Mouse (Mus musculus) cerebellum, adult 9-10 months (tissue): ENCODE measurements around the gene Gm10160.

Experiments used
- DNase-seq: peaks from one replicate; pipeline ENCODE4 v3.0.0; 2022

Gm10160 gene

DNA sequence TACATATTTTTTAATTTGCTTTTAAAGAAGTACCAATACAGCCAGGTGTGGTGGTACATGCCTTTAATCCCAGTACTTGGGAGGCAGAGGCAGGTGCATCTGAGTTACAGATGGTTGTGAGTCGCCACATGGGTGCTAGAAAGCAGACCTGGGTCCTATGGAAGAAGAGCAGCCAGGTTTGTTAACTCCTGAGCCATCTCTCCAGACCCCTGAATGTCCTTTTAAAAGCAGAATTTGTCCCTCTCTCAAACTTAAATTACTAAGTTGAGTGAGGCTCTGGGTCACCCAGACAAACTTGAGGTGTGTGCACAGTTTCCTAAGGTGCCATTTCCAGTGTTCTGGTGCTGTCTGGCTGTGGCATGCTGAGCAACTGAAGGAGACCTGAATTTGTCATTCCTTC is at the start of gene Gm10160:
Gm10160 (minus strand) TSS at position 101 of the 400 bp plus-strand sequence.
- no peak for DNase-seq

DNA sequence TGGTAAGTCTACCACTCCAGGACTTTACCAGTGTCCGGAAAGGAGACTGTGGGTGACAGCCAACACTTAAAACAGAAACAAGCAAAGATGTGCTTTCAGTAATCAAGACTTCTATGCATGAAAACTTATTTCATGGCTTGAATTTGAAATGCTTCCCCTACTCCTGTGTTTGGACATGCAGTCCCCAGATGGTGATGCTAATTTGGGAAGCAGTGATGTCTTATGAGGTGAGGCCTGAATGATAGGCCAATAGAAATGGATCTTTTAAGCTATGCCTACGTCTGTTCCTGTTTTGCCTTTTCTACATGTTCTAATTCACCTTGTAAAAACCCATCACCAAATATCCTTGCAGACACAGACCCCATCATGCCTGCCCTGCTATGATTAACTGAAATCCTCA is 49.3 kb upstream of the Gm10160 start:
- no peak for DNase-seq

DNA sequence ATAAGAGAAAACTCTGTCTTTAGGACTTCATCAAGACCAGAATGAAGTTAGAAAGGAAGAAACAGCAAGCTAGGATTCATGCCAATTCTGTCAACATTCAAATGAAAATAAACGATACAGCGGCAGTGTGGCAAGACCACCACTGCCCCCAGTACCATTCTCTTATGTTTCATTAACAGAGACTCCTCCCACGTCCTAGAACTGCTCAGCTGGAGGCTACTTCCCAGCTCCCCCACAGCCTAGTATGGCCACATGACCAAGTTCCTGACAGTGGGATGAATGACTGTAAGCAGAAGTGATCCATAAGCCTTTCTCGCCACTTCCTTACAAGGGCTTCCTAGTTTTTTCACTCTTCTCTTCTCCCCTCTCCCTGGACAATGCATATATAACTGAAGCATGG is 48.5 kb upstream of the Gm10160 start:
- no peak for DNase-seq

DNA sequence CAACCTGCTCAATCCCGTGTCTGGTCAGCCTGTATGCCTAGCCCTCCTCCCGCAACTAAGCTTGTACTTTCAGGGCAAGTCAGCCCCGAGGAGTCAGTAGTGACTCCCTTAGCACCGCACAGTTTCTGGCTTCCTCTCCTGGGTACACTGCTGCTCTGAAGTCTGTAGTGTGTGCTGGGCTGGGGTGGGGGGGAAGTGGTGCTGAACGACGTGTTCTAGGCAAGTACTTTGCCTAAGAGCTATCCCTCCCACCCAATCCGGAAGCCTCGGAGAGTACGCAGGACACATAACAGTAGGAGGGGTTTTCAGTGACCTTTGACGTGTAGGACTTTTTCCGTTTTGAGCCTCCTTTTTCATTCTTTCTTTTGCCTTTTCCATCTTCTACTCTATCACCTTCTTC is 43.8 kb upstream of the Gm10160 start:
- DNase-seq: no peak

DNA sequence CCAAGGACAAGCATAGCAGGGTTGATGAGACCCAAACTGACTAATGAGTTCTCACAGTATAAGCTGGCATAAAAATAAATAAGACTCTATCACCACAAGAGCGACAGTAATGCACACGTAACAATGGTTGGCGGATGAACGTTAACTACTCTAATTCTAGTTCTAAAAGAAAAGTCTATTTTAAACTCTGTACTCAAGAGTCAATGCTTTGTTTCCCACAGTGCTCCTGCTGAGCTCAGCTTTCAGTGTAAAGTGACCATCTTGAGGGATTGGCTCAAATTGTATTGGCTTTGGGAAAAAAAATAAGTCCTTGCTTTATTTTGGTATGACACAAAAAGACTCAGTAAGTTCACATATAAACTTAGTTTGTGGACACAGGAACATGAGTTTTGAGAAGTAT is 29.5 kb upstream of the Gm10160 start:
- DNase-seq: no peak

DNA sequence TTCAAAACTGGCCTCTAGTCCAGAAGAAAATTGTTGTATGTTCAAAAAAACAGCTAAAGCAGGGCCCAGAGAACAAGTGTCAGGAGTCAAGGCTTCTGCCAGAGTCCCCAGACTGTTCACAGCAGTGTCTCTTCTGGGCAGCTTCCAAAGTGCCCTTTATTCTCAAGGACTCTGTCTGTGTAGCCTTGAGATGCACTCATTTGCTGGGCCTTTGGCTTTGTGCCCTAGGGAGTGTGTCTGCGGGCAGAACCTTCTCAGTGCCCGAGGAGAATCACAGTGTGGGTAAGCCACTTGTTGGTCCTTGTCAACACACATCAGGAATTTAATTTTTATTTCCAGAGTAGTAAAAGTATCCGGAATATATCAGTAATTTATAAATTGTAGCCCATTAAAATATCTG is 26.0 kb upstream of the Gm10160 start:
- peak; percentile 18 for DNase-seq

- no peak for DNase-seq
These were observed 25.2 kb upstream of the Gm10160 start for GRCm38 (mm10) chr7:81880797-81881196.

GRCm38 (mm10) chr7:81880286-81880685 is 24.7 kb upstream of the Gm10160 start:
- peak; percentile 19 for DNase-seq

- no peak for DNase-seq
These were observed 19.8 kb upstream of the Gm10160 start for GRCm38 (mm10) chr7:81875372-81875771.

- no peak for DNase-seq
These were observed 19.0 kb upstream of the Gm10160 start for GRCm38 (mm10) chr7:81874636-81875035.

- DNase-seq: no peak
These were observed 18.2 kb upstream of the Gm10160 start for GRCm38 (mm10) chr7:81873807-81874206.

DNA sequence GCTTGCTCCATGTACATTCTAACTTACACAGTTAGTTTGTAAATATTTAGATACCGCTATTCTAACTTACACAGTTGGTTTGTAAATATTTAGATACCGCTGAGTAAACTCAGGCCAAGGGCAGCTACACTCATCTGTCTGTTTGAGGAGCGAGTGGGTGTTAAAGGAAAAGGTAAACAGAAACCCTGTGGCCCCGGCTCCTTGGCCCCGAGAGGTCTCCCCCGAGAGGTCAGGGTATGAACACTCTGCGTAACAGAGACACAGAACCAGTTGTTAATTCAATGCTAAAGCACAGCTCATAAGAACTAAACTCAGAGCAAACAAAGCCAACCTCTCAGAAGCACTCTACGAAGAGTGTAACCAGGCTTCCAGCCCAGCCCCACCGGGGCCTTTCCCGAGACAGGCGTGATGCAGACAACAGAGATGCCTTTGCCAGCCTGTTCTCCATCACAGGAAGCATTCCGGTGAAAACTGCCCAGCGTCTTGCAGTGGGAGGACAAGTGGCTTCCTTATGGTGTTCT is 17.0 kb upstream of the Gm10160 start:
- DNase-seq: no peak

DNA sequence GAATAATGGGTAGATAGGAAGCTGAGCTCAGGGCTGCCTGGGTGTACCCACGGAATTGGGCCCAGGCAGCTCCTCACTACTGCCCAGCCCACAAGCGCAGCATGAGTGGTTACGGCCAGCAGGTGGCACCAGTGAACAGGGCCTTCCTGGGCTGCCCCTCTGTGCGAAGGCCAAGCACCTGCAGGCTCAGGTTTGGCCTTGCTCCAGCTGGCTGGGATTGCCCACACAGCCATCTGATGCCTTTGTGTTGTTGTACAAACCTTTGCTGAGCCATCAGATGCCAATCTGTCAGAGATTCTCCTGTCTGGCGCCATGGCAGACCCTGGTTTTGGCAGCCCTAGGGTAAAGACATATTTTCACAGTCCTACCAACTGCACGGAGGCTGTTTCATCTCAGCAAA is 12.6 kb upstream of the Gm10160 start:
- DNase-seq: peak; percentile 98

DNA sequence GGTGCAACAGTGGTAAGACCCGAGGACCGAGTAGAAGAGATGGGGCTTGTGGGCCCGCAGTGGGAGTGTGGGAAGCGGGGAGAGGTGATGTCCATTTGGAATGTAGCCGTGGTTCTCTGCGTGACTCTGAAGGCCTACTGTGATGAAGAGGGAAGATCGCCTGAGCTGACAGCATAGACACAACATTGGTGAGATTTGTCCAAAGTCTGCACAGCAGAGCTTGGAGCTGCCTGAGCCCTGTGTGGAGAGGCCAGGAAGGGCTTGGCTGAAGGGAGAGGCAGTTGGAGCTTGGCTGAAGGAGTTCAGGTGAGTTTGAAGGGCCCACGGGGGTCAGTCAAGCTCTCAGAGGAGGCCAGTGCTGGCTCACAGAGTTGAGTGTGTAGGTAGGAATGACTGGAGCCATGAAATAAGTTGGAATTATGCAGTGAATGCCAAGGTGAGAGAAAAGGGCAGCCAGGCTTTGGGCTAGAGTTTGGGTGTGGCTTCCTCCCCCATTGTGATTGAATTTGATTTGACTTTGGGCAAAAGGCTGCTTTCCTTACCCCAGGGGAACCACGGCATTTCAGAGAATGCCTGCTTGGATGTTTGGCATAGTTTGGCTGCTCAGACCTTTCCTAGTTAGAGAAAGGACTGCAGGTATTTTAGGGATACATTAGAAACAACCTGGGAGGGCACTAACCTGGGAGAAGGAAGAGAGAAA is 11.8 kb upstream of the Gm10160 start:
- DNase-seq: peak; percentile 16

GRCm38 (mm10) chr7:81865937-81866336 is 10.3 kb upstream of the Gm10160 start:
- no peak for DNase-seq

DNA sequence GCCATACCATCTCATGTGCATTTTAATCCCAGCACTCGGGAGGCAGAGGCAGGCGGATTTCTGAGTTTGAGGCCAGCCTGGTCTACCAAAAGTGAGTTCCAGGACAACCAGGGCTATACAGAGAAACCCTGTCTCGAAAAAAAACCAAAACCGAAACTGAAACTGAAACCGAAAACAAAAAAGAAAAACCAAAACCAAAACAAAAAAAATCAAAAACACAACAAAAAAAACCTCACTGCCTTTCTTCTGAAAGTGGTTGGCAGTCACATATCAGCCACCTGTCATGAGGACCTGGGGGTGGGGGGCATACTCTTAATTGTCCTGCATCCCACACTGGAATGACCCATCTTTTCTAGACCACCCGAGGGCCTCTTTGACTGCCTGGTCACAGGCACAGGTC is 9.0 kb upstream of the Gm10160 start:
- DNase-seq: no peak

- DNase-seq: no peak
These were observed 7.3 kb upstream of the Gm10160 start for GRCm38 (mm10) chr7:81862587-81863583.

DNA sequence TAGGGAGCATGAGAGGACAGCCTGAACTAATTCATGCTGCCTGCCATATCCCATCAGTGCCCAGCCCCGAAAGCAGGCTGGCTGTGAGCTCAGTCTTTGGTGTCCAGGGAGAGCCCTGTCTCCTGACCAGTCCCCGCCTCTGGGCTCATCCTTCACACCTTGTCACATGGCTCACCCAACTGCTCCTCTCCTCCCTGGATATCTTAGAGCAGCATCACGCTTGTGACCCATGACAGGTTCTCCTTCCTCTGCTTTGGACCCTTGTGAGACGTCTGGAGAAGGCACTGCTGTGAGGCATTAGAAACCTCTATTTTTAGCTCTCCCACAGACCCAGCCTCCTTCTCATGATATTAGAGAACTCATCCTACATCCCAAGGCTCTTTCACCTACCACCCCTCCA is 6.3 kb upstream of the Gm10160 start:
- no peak for DNase-seq

GRCm38 (mm10) chr7:81861461-81861860 is 5.9 kb upstream of the Gm10160 start:
- no peak for DNase-seq

DNA sequence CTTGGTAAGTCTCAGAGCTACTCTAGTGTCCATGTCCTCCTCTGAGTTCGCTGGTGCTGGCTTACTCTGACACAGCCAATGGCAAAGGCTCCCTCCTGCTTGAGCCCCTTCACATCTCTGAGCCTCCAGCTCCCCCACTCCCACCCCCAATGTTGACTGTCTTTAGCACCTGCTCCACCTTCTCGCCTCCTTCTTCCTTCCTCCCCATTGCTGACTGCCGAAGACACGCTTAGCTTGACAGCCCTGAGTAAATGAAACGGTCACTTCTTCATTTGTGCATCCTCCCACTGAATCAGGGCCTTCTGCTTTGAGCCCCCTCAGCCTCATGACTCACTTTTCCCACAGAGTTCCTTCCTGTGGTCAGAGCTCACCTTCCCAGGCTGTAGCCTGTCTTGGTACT is 5.4 kb upstream of the Gm10160 start:
- no peak for DNase-seq

DNA sequence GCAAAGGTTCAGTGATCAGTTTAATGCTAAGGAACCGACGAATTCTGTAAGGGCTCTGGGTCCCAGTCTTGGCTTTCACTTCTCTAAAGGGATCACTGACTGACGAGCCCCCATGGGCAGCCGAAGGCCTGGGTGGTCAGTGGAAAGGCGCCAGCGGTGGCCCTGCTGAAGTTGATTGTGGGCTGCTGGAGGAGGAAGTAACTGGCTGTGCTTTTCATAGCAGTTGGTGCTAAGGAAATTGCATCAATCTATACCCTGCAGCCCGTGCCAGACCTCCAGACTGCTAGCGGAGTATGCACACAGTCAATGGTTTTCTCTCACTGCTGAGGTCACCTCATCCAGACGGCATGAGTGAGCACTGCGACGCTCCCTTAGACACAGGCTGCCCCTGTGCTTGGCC is 4.5 kb upstream of the Gm10160 start:
- no peak for DNase-seq

- DNase-seq: no peak
These were observed 3.6 kb upstream of the Gm10160 start, which contains the start of gene Tm6sf1 for GRCm38 (mm10) chr7:81858968-81859721. Gene Tm6sf1, plus strand, starts transcription at chr7:81859001.

DNA sequence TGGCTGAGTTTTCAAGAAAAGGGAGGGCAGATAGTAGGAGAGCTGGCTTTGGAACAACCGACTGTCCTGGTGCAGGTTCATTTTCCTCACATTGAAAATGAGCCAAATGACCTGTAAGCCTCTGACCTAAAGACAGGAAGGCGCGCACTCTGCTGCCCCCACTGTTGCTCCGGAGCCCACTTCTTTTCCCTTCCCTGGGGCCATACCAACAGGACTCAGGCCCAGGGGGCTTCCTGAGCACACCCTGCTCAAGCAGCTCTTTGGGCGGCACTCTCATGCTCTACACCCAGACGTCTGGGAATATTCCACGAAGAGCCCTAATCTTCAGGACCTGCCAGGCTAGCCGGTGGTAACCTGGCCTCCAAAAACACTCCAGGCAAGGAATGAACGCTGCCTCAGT is 2.6 kb upstream of the Gm10160 start:
- no peak for DNase-seq
